Mouse (Mus musculus) lung, adult 2 months (tissue): ENCODE data around the gene Sipa1l2. TPM values are rescaled to one million over a fixed set of nuclear protein-coding genes. Genes with fewer than 3 reads are reported as not detected.

Experiments
- DNase-seq: peaks from one replicate; pipeline ENCODE4 v3.0.0; 2022
- H3K4me1 ChIP-seq: fragments of 200-500 bp; 2 replicates; pipeline ENCODE4 v1.6.1; 2011; ENCODE audit warnings: low read length; ENCODE audit not compliant: control insufficient read depth, insufficient read depth
- H3K4me3 ChIP-seq: fragments of 200-500 bp; replicated peaks from 2 replicates; pipeline ENCODE3; 2011; ENCODE audit warnings: low read depth, mild to moderate bottlenecking, control low read depth, low read length; ENCODE audit errors: extremely low read depth
- CTCF ChIP-seq: fragments of 200-500 bp; IDR thresholded peaks from 2 replicates; pipeline ENCODE4 v1.5.1; 2011; ENCODE audit warnings: mild to moderate bottlenecking, low read length, control low read depth; ENCODE audit not compliant: insufficient read depth
- POLR2A ChIP-seq: fragments of 200-500 bp; IDR thresholded peaks from 2 replicates; pipeline ENCODE4 v1.6.1; 2011; ENCODE audit warnings: low read depth, mild to moderate bottlenecking, control low read depth, low read length, borderline replicate concordance; ENCODE audit errors: extremely low read depth
- WGBS: fragments of 180-500 bp; shearing (Covaris S2); methylation state at CpG from one replicate; pipeline ENCODE4 v1.1.7; 2018; 5-methylcytosine and 5-hydroxymethylcytosine counted together
- polyA plus RNA-seq: library from polyadenylated mRNA; depleted of rRNA; stranded (reverse); fragments of >200 nt; gene quantifications from 2 replicates; pipeline ENCODE4 v1.2.3, GENCODE M21; 2012

Gene Sipa1l2
- polyA plus RNA-seq, 1 experiment: 38.6 TPM

GRCm38 (mm10) chr8:125542893-125543613 is 26.6 kb downstream of the Sipa1l2 start:
- TF ChIP-seq CTCF (no peak), POLR2A (no peak)
- 71% methylated on average over 11 of the region's 11 CpGs for WGBS
- peaks cover 35% of the 10 kb centered on the region for H3K4me1 ChIP-seq

GRCm38 (mm10) chr8:125539056-125540013 is 30.3 kb downstream of the Sipa1l2 start:
- Histone ChIP-seq H3K4me1 (peaks cover 31% of the 10 kb centered on the region), H3K4me3 (no peak overlapping the region)
- DNase-seq: no peak
- TF ChIP-seq CTCF (no peak), POLR2A (no peak)
- 66% methylated on average over 13 of the region's 13 CpGs for WGBS

More at GRCm38 (mm10) chr8:125542893-125543613, 26.6 kb downstream of the Sipa1l2 start:
- H3K4me3 ChIP-seq: no peak overlapping the region
- no peak for DNase-seq

- TF ChIP-seq POLR2A (no peak), CTCF (no peak)
- Histone ChIP-seq H3K4me3 (no peak overlapping the region), H3K4me1 (peaks cover 29% of the 10 kb centered on the region)
- no peak for DNase-seq
- 56% methylated on average over 6 of the region's 6 CpGs for WGBS
Measured at GRCm38 (mm10) chr8:125538265-125538664, 31.3 kb downstream of the Sipa1l2 start.

- TF ChIP-seq POLR2A: no peak
- no peak for TF ChIP-seq CTCF
- Histone ChIP-seq H3K4me3 (no peak overlapping the region), H3K4me1 (peaks cover 17% of the 10 kb centered on the region)
- no peak for DNase-seq
- WGBS: 50% methylated on average over 7 of the region's 7 CpGs
Measured at GRCm38 (mm10) chr8:125533709-125534108, 35.9 kb downstream of the Sipa1l2 start.

- TF ChIP-seq CTCF (no peak), POLR2A (no peak)
- no peak for DNase-seq
- no peak overlapping the region for H3K4me3 ChIP-seq
- H3K4me1 ChIP-seq: peaks cover 19% of the 10 kb centered on the region
- 56% methylated on average over 8 of the region's 8 CpGs for WGBS
Measured at GRCm38 (mm10) chr8:125532953-125533352, 36.7 kb downstream of the Sipa1l2 start.

- WGBS: 33% methylated on average over 7 of the region's 7 CpGs
- no peak overlapping the region for H3K4me3 ChIP-seq
- no peak for DNase-seq
- H3K4me1 ChIP-seq: peaks cover 27% of the 10 kb centered on the region
- TF ChIP-seq POLR2A (no peak), CTCF (no peak)
Measured at GRCm38 (mm10) chr8:125532177-125532576, 37.4 kb downstream of the Sipa1l2 start.

DNA sequence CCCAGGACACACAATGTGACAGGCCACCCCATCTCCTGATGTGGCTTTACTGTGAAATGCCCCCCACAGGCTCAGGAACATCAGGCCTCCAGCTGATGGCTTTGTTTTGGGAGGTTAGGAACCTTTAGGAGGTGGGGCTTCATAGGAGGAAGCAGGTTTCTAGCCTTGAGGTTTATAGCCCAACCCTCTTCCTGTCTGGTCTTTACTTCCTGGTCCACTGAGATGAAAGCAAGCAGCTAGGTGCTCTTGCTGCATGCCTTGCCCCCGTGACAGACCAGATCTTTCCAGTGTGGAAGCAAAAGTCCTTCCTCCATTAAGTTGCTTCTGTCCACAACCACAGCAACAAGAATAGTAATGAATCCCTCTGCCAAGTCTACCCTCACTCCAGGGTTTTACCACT is 38.0 kb downstream of the Sipa1l2 start:
- DNase-seq: no peak
- TF ChIP-seq CTCF (no peak), POLR2A (no peak)
- peaks cover 30% of the 10 kb centered on the region for H3K4me1 ChIP-seq
- 31% methylated on average over 1 of the region's 1 CpGs for WGBS
- H3K4me3 ChIP-seq: no peak overlapping the region

DNA sequence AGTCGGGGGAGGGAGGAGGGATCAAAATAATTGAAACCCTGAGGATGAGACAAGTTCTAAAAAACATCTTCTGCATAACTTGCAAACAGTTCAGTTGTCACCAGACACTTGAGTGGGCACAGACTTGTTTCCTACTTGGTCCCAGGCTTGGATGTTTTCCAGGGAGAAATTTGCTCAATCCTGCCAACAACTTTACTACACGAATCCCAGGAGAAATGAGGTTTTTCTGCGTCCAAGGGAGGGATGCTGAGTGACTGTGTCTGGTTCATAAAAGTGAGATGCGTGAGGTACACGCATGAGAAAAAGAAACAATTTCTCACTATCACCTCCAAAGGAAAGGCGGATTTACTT is 38.5 kb downstream of the Sipa1l2 start:
- TF ChIP-seq CTCF (no peak), POLR2A (no peak)
- DNase-seq: no peak
- Histone ChIP-seq H3K4me3 (no peak overlapping the region), H3K4me1 (peaks cover 30% of the 10 kb centered on the region)
- WGBS: 46% methylated on average over 6 of the region's 6 CpGs

GRCm38 (mm10) chr8:125530187-125531087 is 39.2 kb downstream of the Sipa1l2 start:
- Histone ChIP-seq H3K4me3 (no peak overlapping the region), H3K4me1 (peaks cover 30% of the 10 kb centered on the region)
- no peak for TF ChIP-seq POLR2A
- no peak for TF ChIP-seq CTCF
- DNase-seq: no peak
- WGBS: 59% methylated on average over 15 of the region's 15 CpGs
